Mouse (Mus musculus) embryonic facial prominence, embryonic 13.5 days (tissue): Measurements from ENCODE around the gene Gm49355. TPM values are rescaled to one million over a fixed set of nuclear protein-coding genes. Genes with fewer than 3 reads are reported as not detected.

Experiments
- ATAC-seq: fragments of 200-750 bp; cut with Nextera tagmentation; 2 replicates; pipeline ENCODE4 v1.8.0; 2017; ENCODE audit warnings: low read depth; ENCODE audit not compliant: insufficient number of reproducible peaks, insufficient read depth, low FRiP score, low TSS enrichment
- H3K27ac ChIP-seq: fragments of 300-500 bp; sonication (generic); 2 replicates; pipeline ENCODE4 v1.5.1; 2015; ENCODE audit warnings: moderate library complexity, mild to moderate bottlenecking, inconsistent platforms
- H3K27me3 ChIP-seq: fragments of 300-500 bp; sonication (generic); 2 replicates; pipeline ENCODE4 v1.6.1; 2015; ENCODE audit warnings: mild to moderate bottlenecking, inconsistent platforms
- H3K36me3 ChIP-seq: fragments of 300-500 bp; sonication (generic); 2 replicates; pipeline ENCODE4 v1.6.1; 2015; ENCODE audit warnings: mild to moderate bottlenecking, inconsistent platforms
- H3K4me1 ChIP-seq: fragments of 300-500 bp; sonication (generic); 2 replicates; pipeline ENCODE4 v1.6.1; 2015; ENCODE audit warnings: inconsistent platforms
- H3K4me2 ChIP-seq: fragments of 300-500 bp; sonication (generic); 2 replicates; pipeline ENCODE4 v1.6.1; 2015; ENCODE audit warnings: moderate library complexity, mild to moderate bottlenecking, inconsistent platforms
- H3K4me3 ChIP-seq: fragments of 300-500 bp; sonication (generic); 2 replicates; pipeline ENCODE4 v1.5.1; 2015; ENCODE audit warnings: mild to moderate bottlenecking, inconsistent platforms
- H3K9ac ChIP-seq: fragments of 300-500 bp; sonication (generic); 2 replicates; pipeline ENCODE4 v1.6.1; 2015; ENCODE audit warnings: mild to moderate bottlenecking, inconsistent platforms
- H3K9me3 ChIP-seq: fragments of 300-500 bp; sonication (generic); 2 replicates; pipeline ENCODE4 v1.6.1; 2016; ENCODE audit warnings: inconsistent platforms
- WGBS: fragments of 180-500 bp; shearing (Covaris S2); methylation state at CpG from one replicate; pipeline ENCODE4 v1.1.7; 2015; ENCODE audit warnings: mixed read lengths; 5-methylcytosine and 5-hydroxymethylcytosine counted together
- polyA plus RNA-seq: library from polyadenylated mRNA; unstranded; fragments of >200 nt; fragmentation: Nextera tagmentation; extraction: Ambion mirVana; gene quantifications from 2 replicates; pipeline ENCODE4 v1.2.1, GENCODE M21; 2015

The Gm49355 gene
- polyA plus RNA-seq, 1 experiment from 2014 or later: 0.17 TPM

- no peak overlapping the region for H3K9ac ChIP-seq
- no peak overlapping the region for H3K4me2 ChIP-seq
- no peak overlapping the region for H3K4me3 ChIP-seq
- 50% methylated on average over 7 of the region's 7 CpGs for WGBS
- no peaks in the 10 kb centered on the region for H3K36me3 ChIP-seq
- no peaks in the 10 kb centered on the region for H3K9me3 ChIP-seq
- ATAC-seq: no peak
- no peaks in the 10 kb centered on the region for H3K4me1 ChIP-seq
- peaks cover 70% of the 10 kb centered on the region for H3K27me3 ChIP-seq
- H3K27ac ChIP-seq: no peak overlapping the region
Measured at GRCm38 (mm10) chr14:12334925-12335324, 51.1 kb downstream of the Gm49355 start.

- Histone ChIP-seq H3K4me1 (0 out of 2 replicates have a peak, but pooled peaks cover 7% of the 10 kb centered on the region), H3K4me3 (no peak overlapping the region), H3K9ac (no peak overlapping the region), H3K36me3 (no peaks in the 10 kb centered on the region), H3K27me3 (peaks cover 95% of the 10 kb centered on the region), H3K4me2 (no peak overlapping the region), H3K27ac (no peak overlapping the region), H3K9me3 (no peaks in the 10 kb centered on the region)
- 4% methylated on average over 8 of the region's 8 CpGs for WGBS
- ATAC-seq: no peak
Measured at GRCm38 (mm10) chr14:12337421-12337997, 53.7 kb downstream of the Gm49355 start.

- H3K27me3 ChIP-seq: peaks cover 98% of the 10 kb centered on the region
- ATAC-seq: no peak
- 2% methylated on average over 16 of the region's 16 CpGs for WGBS
Measured at GRCm38 (mm10) chr14:12337998-12338809, 54.4 kb downstream of the Gm49355 start.

GRCm38 (mm10) chr14:12338811-12339565, 55.2 kb downstream of the Gm49355 start:
- Histone ChIP-seq H3K27ac (no peak overlapping the region), H3K9ac (no peak overlapping the region), H3K4me2 (no peak overlapping the region), H3K4me3 (no peak overlapping the region), H3K9me3 (no peaks in the 10 kb centered on the region), H3K4me1 (peaks cover 11% of the 10 kb centered on the region; the same call in 1 of the 2 replicates), H3K27me3 (peaks cover 100% of the 10 kb centered on the region), H3K36me3 (no peaks in the 10 kb centered on the region)
- WGBS: 2% methylated on average over 10 of the region's 10 CpGs
- ATAC-seq: no peak

More at GRCm38 (mm10) chr14:12337998-12338809, 54.4 kb downstream of the Gm49355 start:
- no peaks in the 10 kb centered on the region for H3K9me3 ChIP-seq
- 0 out of 2 replicates have a peak, but pooled peaks cover 7% of the 10 kb centered on the region for H3K4me1 ChIP-seq
- no peaks in the 10 kb centered on the region for H3K36me3 ChIP-seq
- H3K4me3 ChIP-seq: no peak overlapping the region
- H3K9ac ChIP-seq: no peak overlapping the region
- no peak overlapping the region for H3K4me2 ChIP-seq
- H3K27ac ChIP-seq: no peak overlapping the region

- Histone ChIP-seq H3K4me2 (no peak overlapping the region), H3K27ac (no peak overlapping the region), H3K4me1 (peaks cover 24% of the 10 kb centered on the region), H3K9me3 (no peaks in the 10 kb centered on the region), H3K4me3 (no peak overlapping the region), H3K9ac (no peak overlapping the region), H3K27me3 (peaks cover 100% of the 10 kb centered on the region), H3K36me3 (no peaks in the 10 kb centered on the region)
- under 1% methylated on average over 19 of the region's 19 CpGs for WGBS
- no peak for ATAC-seq
Measured at GRCm38 (mm10) chr14:12340238-12341074, 56.7 kb downstream of the Gm49355 start.

- Histone ChIP-seq H3K4me3 (peak overlapping the region; percentile 2; the same call in 1 of the 2 replicates), H3K27me3 (peaks cover 100% of the 10 kb centered on the region), H3K36me3 (no peaks in the 10 kb centered on the region), H3K9ac (no peak overlapping the region), H3K4me2 (peak overlapping the region; percentile 14; the same call in 1 of the 2 replicates), H3K9me3 (no peaks in the 10 kb centered on the region), H3K4me1 (peaks cover 31% of the 10 kb centered on the region), H3K27ac (no peak overlapping the region)
- WGBS: under 1% methylated on average over 42 of the region's 42 CpGs
- ATAC-seq: no peak
Measured at GRCm38 (mm10) chr14:12341075-12341788, 57.5 kb downstream of the Gm49355 start.

GRCm38 (mm10) chr14:12341789-12342457, 58.1 kb downstream of the Gm49355 start:
- H3K9ac ChIP-seq: no peak overlapping the region
- H3K36me3 ChIP-seq: no peaks in the 10 kb centered on the region
- H3K9me3 ChIP-seq: no peaks in the 10 kb centered on the region
- no peak for ATAC-seq
- peaks cover 100% of the 10 kb centered on the region for H3K27me3 ChIP-seq
- no peak overlapping the region for H3K27ac ChIP-seq
- peaks cover 33% of the 10 kb centered on the region for H3K4me1 ChIP-seq
- 0 out of 2 replicates have a peak overlapping the region, but pooled peaks have one; percentile 2 for H3K4me3 ChIP-seq
- no peak overlapping the region for H3K4me2 ChIP-seq
- 3% methylated on average over 24 of the region's 24 CpGs for WGBS

GRCm38 (mm10) chr14:12342458-12343131, 58.8 kb downstream of the Gm49355 start:
- ATAC-seq: no peak
- 2% methylated on average over 23 of the region's 23 CpGs for WGBS
- H3K9ac ChIP-seq: no peak overlapping the region
- no peak overlapping the region for H3K4me3 ChIP-seq
- H3K4me2 ChIP-seq: no peak overlapping the region
- peaks cover 100% of the 10 kb centered on the region for H3K27me3 ChIP-seq
- H3K27ac ChIP-seq: no peak overlapping the region
- H3K36me3 ChIP-seq: no peaks in the 10 kb centered on the region
- peaks cover 33% of the 10 kb centered on the region for H3K4me1 ChIP-seq
- no peaks in the 10 kb centered on the region for H3K9me3 ChIP-seq

- Histone ChIP-seq H3K27ac (no peak overlapping the region), H3K4me2 (no peak overlapping the region)
Measured at GRCm38 (mm10) chr14:12343451-12343941, 59.7 kb downstream of the Gm49355 start.

More at GRCm38 (mm10) chr14:12343451-12343941, 59.7 kb downstream of the Gm49355 start:
- ATAC-seq: no peak
- Histone ChIP-seq H3K9ac (no peak overlapping the region), H3K36me3 (no peaks in the 10 kb centered on the region), H3K9me3 (no peaks in the 10 kb centered on the region), H3K4me1 (peaks cover 33% of the 10 kb centered on the region), H3K27me3 (peaks cover 100% of the 10 kb centered on the region), H3K4me3 (0 out of 2 replicates have a peak overlapping the region, but pooled peaks have one; percentile 4)
- WGBS: 1% methylated on average over 20 of the region's 20 CpGs
